Mouse (Mus musculus) left cerebral cortex, adult 11 months (tissue): Measurements from ENCODE around the gene Nox4.
"Not testable (repeated sequence)": the region's sequence is repeated elsewhere in the genome, so short reads cannot be mapped to it uniquely, and the experiment has no call there.

Source experiments
- DNase-seq: peaks from one replicate; pipeline ENCODE4 v3.0.0; 2022; ENCODE audit warnings: low spot score

Nox4 gene

GRCm38 (mm10) chr7:87371316-87371715, 125.4 kb downstream of the Nox4 start:
- DNase-seq, result no peak

GRCm38 (mm10) chr7:87374322-87374721, 128.4 kb downstream of the Nox4 start:
- no peak for DNase-seq

- no peak for DNase-seq
These were observed 129.0 kb downstream of the Nox4 start for GRCm38 (mm10) chr7:87374935-87375334.

- DNase-seq, result no peak
These were observed 151.1 kb downstream of the Nox4 start for GRCm38 (mm10) chr7:87397023-87397422.

GRCm38 (mm10) chr7:87411373-87411772, 165.5 kb downstream of the Nox4 start:
- DNase-seq, result not testable (repeated sequence)

GRCm38 (mm10) chr7:87413271-87413670, 167.4 kb downstream of the Nox4 start:
- DNase-seq, result no peak
